Mouse (Mus musculus) lung, embryonic 14.5 days (tissue): ENCODE results near the gene Cmtm6. TPM values are rescaled to one million over a fixed set of nuclear protein-coding genes. Genes with fewer than 3 reads are reported as not detected.
A peak's percentile ranks its signal among the peaks of the same experiment; 100 is the strongest.

Experiments used
- ATAC-seq: fragments of 200-750 bp; cut with Nextera tagmentation; 2 replicates; pipeline ENCODE4 v1.8.0; 2017; ENCODE audit warnings: mild to moderate bottlenecking, moderate TSS enrichment, moderate library complexity; ENCODE audit not compliant: insufficient read depth
- DNase-seq: peaks from one replicate; pipeline ENCODE4 v3.0.0-alpha.2; 2015
- H3K27ac ChIP-seq: fragments of 300-500 bp; sonication (generic); 2 replicates; pipeline ENCODE4 v1.5.1; 2014; ENCODE audit warnings: low read depth, mild to moderate bottlenecking, moderate library complexity
- H3K27me3 ChIP-seq: fragments of 300-500 bp; sonication (generic); 2 replicates; pipeline ENCODE4 v1.6.1; 2014; ENCODE audit warnings: low read length, control low read depth; ENCODE audit not compliant: insufficient read depth
- H3K36me3 ChIP-seq: fragments of 300-500 bp; sonication (generic); 2 replicates; pipeline ENCODE4 v1.6.1; 2014; ENCODE audit warnings: control low read depth; ENCODE audit not compliant: insufficient read depth
- H3K4me1 ChIP-seq: fragments of 300-500 bp; sonication (generic); 2 replicates; pipeline ENCODE4 v1.6.1; 2014; ENCODE audit warnings: antibody characterized with exemption, control low read depth; ENCODE audit not compliant: insufficient read depth
- H3K4me2 ChIP-seq: fragments of 300-500 bp; sonication (generic); 2 replicates; pipeline ENCODE4 v1.6.1; 2014; ENCODE audit warnings: mild to moderate bottlenecking
- H3K4me3 ChIP-seq: fragments of 300-500 bp; sonication (generic); 2 replicates; pipeline ENCODE4 v1.5.1; 2014; ENCODE audit warnings: low read depth, low read length
- H3K9ac ChIP-seq: fragments of 300-500 bp; sonication (generic); 2 replicates; pipeline ENCODE4 v1.6.1; 2014
- H3K9me3 ChIP-seq: fragments of 300-500 bp; sonication (generic); 2 replicates; pipeline ENCODE4 v1.6.1; 2016; ENCODE audit warnings: low read depth, low read length, control low read depth
- CTCF ChIP-seq: IDR thresholded peaks from 2 replicates; pipeline ENCODE4 v1.5.1; 2016; ENCODE audit warnings: antibody characterized with exemption, low read depth
- WGBS: fragments of 180-500 bp; shearing (Covaris S2); extraction: QIAGEN DNeasy Blood & Tissue Kit; methylation state at CpG from one replicate; pipeline ENCODE4 v1.1.7; 2014; 5-methylcytosine and 5-hydroxymethylcytosine counted together
- polyA plus RNA-seq: library from polyadenylated mRNA; unstranded; fragments of >200 nt; fragmentation: Nextera tagmentation; extraction: Ambion mirVana; gene quantifications from 2 replicates; pipeline ENCODE4 v1.2.1, GENCODE M21; 2014

The Cmtm6 gene
- polyA plus RNA-seq, 1 experiment from 2014 or later = 57.7 TPM

- Histone ChIP-seq H3K9ac (no peak overlapping the region), H3K9me3 (no peaks in the 10 kb centered on the region), H3K4me1 (peaks cover 6% of the 10 kb centered on the region; the same call in 1 of the 2 replicates), H3K4me2 (no peak overlapping the region), H3K27ac (no peak overlapping the region), H3K27me3 (no peaks in the 10 kb centered on the region), H3K36me3 (no peaks in the 10 kb centered on the region; the same call in 1 of the 2 replicates), H3K4me3 (no peak overlapping the region)
- no peak for TF ChIP-seq CTCF
- DNase-seq = no peak
- 62% methylated on average over 7 of the region's 7 CpGs for WGBS
- ATAC-seq = no peak
Measured at GRCm38 (mm10) chr9:114778047-114778390, 47.1 kb downstream of the Cmtm6 start.

GRCm38 (mm10) chr9:114778877-114779276, 48.0 kb downstream of the Cmtm6 start:
- Histone ChIP-seq H3K4me2 (no peak overlapping the region), H3K9ac (no peak overlapping the region), H3K4me3 (no peak overlapping the region), H3K36me3 (no peaks in the 10 kb centered on the region; the same call in 1 of the 2 replicates), H3K27ac (no peak overlapping the region), H3K9me3 (no peaks in the 10 kb centered on the region), H3K27me3 (no peaks in the 10 kb centered on the region), H3K4me1 (peaks cover 6% of the 10 kb centered on the region; the same call in 1 of the 2 replicates)
- no peak for TF ChIP-seq CTCF
- ATAC-seq (no peak), DNase-seq (no peak)
- WGBS = 88% methylated on average over 7 of the region's 7 CpGs

GRCm38 (mm10) chr9:114779984-114780745, 49.2 kb downstream of the Cmtm6 start:
- peak overlapping the region; percentile 51; the same call in 1 of the 2 replicates for H3K27ac ChIP-seq
- ATAC-seq = no peak
- H3K4me3 ChIP-seq = peak overlapping the region; percentile 67
- DNase-seq = peak; percentile 58
- H3K4me2 ChIP-seq = peak overlapping the region; percentile 69
- H3K9ac ChIP-seq = peak overlapping the region; percentile 58
- H3K36me3 ChIP-seq = no peaks in the 10 kb centered on the region
- no peaks in the 10 kb centered on the region for H3K27me3 ChIP-seq
- no peaks in the 10 kb centered on the region for H3K9me3 ChIP-seq
- WGBS = 26% methylated on average over 23 of the region's 23 CpGs
- no peak for TF ChIP-seq CTCF
- peaks cover 6% of the 10 kb centered on the region; the same call in 1 of the 2 replicates for H3K4me1 ChIP-seq

- Histone ChIP-seq H3K9ac (peak overlapping the region; percentile 58), H3K4me3 (peak overlapping the region; percentile 67), H3K9me3 (no peaks in the 10 kb centered on the region), H3K4me1 (peaks cover 6% of the 10 kb centered on the region; the same call in 1 of the 2 replicates), H3K36me3 (no peaks in the 10 kb centered on the region), H3K27me3 (no peaks in the 10 kb centered on the region), H3K27ac (peak overlapping the region; percentile 78), H3K4me2 (peak overlapping the region; percentile 69)
- DNase-seq (peak; percentile 62), ATAC-seq (peak; percentile 50; the same call in 1 of the 2 replicates)
- under 1% methylated on average over 38 of the region's 38 CpGs for WGBS
- no peak for TF ChIP-seq CTCF
Measured at GRCm38 (mm10) chr9:114780746-114781525, 50.0 kb downstream of the Cmtm6 start.

GRCm38 (mm10) chr9:114781526-114782212, 50.8 kb downstream of the Cmtm6 start, which contains the start of gene Cmtm7:
Gene Cmtm7, minus strand, starts transcription at chr9:114781856.
- H3K4me1 ChIP-seq = peaks cover 6% of the 10 kb centered on the region; the same call in 1 of the 2 replicates
- peak within 1 kb of the TSS; percentile 69 for H3K4me2 ChIP-seq
- peak within 1 kb of the TSS; percentile 58 for H3K9ac ChIP-seq
- DNase-seq (peak; percentile 84), ATAC-seq (peak; percentile 90)
- H3K36me3 ChIP-seq = no peaks in the 10 kb centered on the region
- under 1% methylated on average over 54 of the region's 54 CpGs for WGBS
- peak within 1 kb of the TSS; percentile 67 for H3K4me3 ChIP-seq
- no peaks in the 10 kb centered on the region for H3K9me3 ChIP-seq
- no peaks in the 10 kb centered on the region for H3K27me3 ChIP-seq
- H3K27ac ChIP-seq = peak within 1 kb of the TSS; percentile 78
- no peak for TF ChIP-seq CTCF

- Histone ChIP-seq H3K27ac (no peak overlapping the region), H3K4me1 (no peaks in the 10 kb centered on the region; the same call in 1 of the 2 replicates), H3K9ac (no peak overlapping the region), H3K9me3 (no peaks in the 10 kb centered on the region), H3K4me3 (no peak overlapping the region), H3K27me3 (no peaks in the 10 kb centered on the region), H3K36me3 (no peaks in the 10 kb centered on the region), H3K4me2 (0 out of 2 replicates have a peak overlapping the region, but pooled peaks have one; percentile 20)
- 0 out of 2 replicates have a peak, but pooled peaks have one; percentile 9 for TF ChIP-seq CTCF
- 13% methylated on average over 16 of the region's 16 CpGs for WGBS
- ATAC-seq (no peak), DNase-seq (peak; percentile 54)
Measured at GRCm38 (mm10) chr9:114785432-114786125, 54.7 kb downstream of the Cmtm6 start.
